Mouse (Mus musculus): ENCODE measurements around the gene Rorb.

Gene Rorb

GRCm38 (mm10) chr19:18889117-18889627 is 221.8 kb downstream of the Rorb start:
- no peak for DNase-seq (ENCODE audit: extremely low spot score, low spot score)

- DNase-seq (ENCODE audit: extremely low spot score, low spot score): no peak
Measured at GRCm38 (mm10) chr19:18888491-18889116, 222.4 kb downstream of the Rorb start.

- no peak for DNase-seq (ENCODE audit: extremely low spot score, low spot score)
Measured at GRCm38 (mm10) chr19:18887646-18888407, 223.2 kb downstream of the Rorb start.

- no peak for DNase-seq (ENCODE audit: extremely low spot score, low spot score)
Measured at GRCm38 (mm10) chr19:18881162-18881561, 229.8 kb downstream of the Rorb start.
